Mouse (Mus musculus): Measurements from ENCODE around the gene Aldh16a1. TPM values are rescaled to one million over a fixed set of nuclear protein-coding genes. Genes with fewer than 3 reads are reported as not detected.

The Aldh16a1 gene
- polyA plus RNA-seq, 1 experiment from 2014 or later, result 33.9 TPM

DNA sequence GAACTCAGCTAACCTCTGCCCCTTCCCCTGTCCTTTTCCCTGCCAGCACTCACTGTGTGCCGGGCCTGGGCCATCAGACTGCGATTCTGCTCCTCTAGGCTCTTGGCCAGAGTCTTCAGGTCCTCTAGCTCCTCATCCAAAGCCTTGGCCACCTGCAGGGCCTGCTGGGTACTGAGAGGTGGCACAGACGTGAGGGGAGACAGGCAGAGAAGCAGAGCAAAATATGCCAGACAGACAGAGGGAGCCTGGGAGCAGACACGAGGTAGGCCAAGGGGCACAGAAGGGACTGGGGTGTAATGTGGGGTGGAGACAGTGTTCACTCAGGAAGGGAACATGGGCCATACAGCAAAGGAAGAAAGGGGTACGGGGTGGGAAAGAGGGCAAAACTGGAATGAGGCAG is 39.0 kb upstream of the Aldh16a1 start:
- H3K9ac ChIP-seq (ENCODE audit: low read length), result no peak overlapping the region
- H3K4me3 ChIP-seq (ENCODE audit: low read length), result no peak overlapping the region
- H3K4me1 ChIP-seq (ENCODE audit: control insufficient read depth, insufficient read depth, low read length), result peaks cover 10% of the 10 kb centered on the region; the same call in 1 of the 2 replicates
- WGBS, result 52% methylated on average over 5 of the region's 5 CpGs
- no peaks in the 10 kb centered on the region for H3K36me3 ChIP-seq (ENCODE audit: control insufficient read depth, insufficient read depth)
- H3K27ac ChIP-seq (ENCODE audit: low read length), result no peak overlapping the region
- H3K4me2 ChIP-seq (ENCODE audit: low read depth, low read length), result no peak overlapping the region
- ATAC-seq (replicated peaks; ENCODE audit: extremely low read depth, insufficient read depth, low FRiP score), result no peak
- H3K9me3 ChIP-seq (replicated peaks; ENCODE audit: control insufficient read depth, low read length), result no peaks in the 10 kb centered on the region
- peaks cover 9% of the 10 kb centered on the region for H3K27me3 ChIP-seq (ENCODE audit: control insufficient read depth, insufficient read depth, low read length)

GRCm38 (mm10) chr7:45192585-45193310 is 38.4 kb upstream of the Aldh16a1 start:
- H3K36me3 ChIP-seq (ENCODE audit: control insufficient read depth, insufficient read depth), result no peaks in the 10 kb centered on the region
- H3K27me3 ChIP-seq (ENCODE audit: control insufficient read depth, insufficient read depth, low read length), result peaks cover 11% of the 10 kb centered on the region
- H3K4me1 ChIP-seq (ENCODE audit: control insufficient read depth, insufficient read depth, low read length), result peaks cover 10% of the 10 kb centered on the region; the same call in 1 of the 2 replicates
- no peak overlapping the region for H3K27ac ChIP-seq (ENCODE audit: low read length)
- no peak for ATAC-seq (replicated peaks; ENCODE audit: extremely low read depth, insufficient read depth, low FRiP score)
- H3K4me2 ChIP-seq (ENCODE audit: low read depth, low read length), result no peak overlapping the region
- H3K4me3 ChIP-seq (ENCODE audit: low read length), result no peak overlapping the region
- WGBS, result 83% methylated on average over 7 of the region's 7 CpGs
- no peak overlapping the region for H3K9ac ChIP-seq (ENCODE audit: low read length)
- no peaks in the 10 kb centered on the region for H3K9me3 ChIP-seq (replicated peaks; ENCODE audit: control insufficient read depth, low read length)

GRCm38 (mm10) chr7:45191803-45192363 is 37.5 kb upstream of the Aldh16a1 start:
- Histone ChIP-seq H3K27me3 (ENCODE audit: control insufficient read depth, insufficient read depth, low read length) (peaks cover 14% of the 10 kb centered on the region), H3K9ac (ENCODE audit: low read length) (no peak overlapping the region), H3K4me2 (ENCODE audit: low read depth, low read length) (no peak overlapping the region), H3K27ac (ENCODE audit: low read length) (no peak overlapping the region), H3K4me3 (ENCODE audit: low read length) (no peak overlapping the region), H3K36me3 (ENCODE audit: control insufficient read depth, insufficient read depth) (no peaks in the 10 kb centered on the region), H3K9me3 (replicated peaks; ENCODE audit: control insufficient read depth, low read length) (no peaks in the 10 kb centered on the region), H3K4me1 (ENCODE audit: control insufficient read depth, insufficient read depth, low read length) (peaks cover 10% of the 10 kb centered on the region; the same call in 1 of the 2 replicates)
- WGBS, result 10% methylated on average over 8 of the region's 8 CpGs
- ATAC-seq (replicated peaks; ENCODE audit: extremely low read depth, insufficient read depth, low FRiP score), result no peak

DNA sequence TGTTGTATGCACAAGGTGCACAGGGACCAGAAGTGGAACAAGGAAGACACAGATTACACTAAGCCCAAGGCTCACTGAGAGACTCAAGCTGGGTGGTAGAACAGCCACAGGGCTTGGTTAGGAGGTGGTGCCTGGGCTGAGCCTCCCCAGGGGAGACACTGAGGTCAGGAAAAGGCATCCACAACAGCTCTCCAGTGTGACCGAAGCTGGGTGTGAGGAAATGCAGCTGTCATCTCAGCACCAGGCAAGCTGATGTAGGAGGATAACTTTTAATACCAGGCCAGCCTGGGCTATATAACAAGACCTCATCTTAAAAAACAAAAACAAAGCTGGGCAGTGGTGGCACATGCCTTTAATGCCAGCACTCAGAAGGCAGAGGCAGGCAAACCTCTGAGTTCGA is 36.8 kb upstream of the Aldh16a1 start:
- Histone ChIP-seq H3K9ac (ENCODE audit: low read length) (no peak overlapping the region), H3K4me3 (ENCODE audit: low read length) (no peak overlapping the region), H3K9me3 (replicated peaks; ENCODE audit: control insufficient read depth, low read length) (no peaks in the 10 kb centered on the region), H3K27me3 (ENCODE audit: control insufficient read depth, insufficient read depth, low read length) (peaks cover 22% of the 10 kb centered on the region), H3K36me3 (ENCODE audit: control insufficient read depth, insufficient read depth) (no peaks in the 10 kb centered on the region), H3K4me2 (ENCODE audit: low read depth, low read length) (no peak overlapping the region), H3K27ac (ENCODE audit: low read length) (no peak overlapping the region), H3K4me1 (ENCODE audit: control insufficient read depth, insufficient read depth, low read length) (peaks cover 10% of the 10 kb centered on the region; the same call in 1 of the 2 replicates)
- WGBS, result 58% methylated on average over 2 of the region's 2 CpGs
- no peak for ATAC-seq (replicated peaks; ENCODE audit: extremely low read depth, insufficient read depth, low FRiP score)

DNA sequence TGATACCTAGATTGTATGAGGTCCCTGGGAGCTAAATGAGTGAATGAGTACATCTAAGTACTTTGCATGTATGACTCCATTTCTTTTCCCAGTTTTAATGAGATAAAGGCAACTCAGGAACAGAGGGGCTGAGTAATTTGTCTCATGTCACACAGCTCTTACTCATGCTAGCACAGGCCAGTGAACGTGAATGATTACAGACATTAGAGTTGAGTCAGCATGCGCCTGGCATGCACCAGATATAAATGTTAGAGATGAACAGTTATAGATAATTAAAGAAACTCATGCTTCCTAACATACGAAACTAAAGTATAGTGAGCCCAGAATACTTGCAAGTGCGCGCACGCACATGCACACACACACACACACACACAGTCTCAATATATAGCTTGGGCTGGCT is 35.8 kb upstream of the Aldh16a1 start:
- Histone ChIP-seq H3K9me3 (replicated peaks; ENCODE audit: control insufficient read depth, low read length) (no peaks in the 10 kb centered on the region), H3K36me3 (ENCODE audit: control insufficient read depth, insufficient read depth) (no peaks in the 10 kb centered on the region), H3K27ac (ENCODE audit: low read length) (no peak overlapping the region), H3K4me1 (ENCODE audit: control insufficient read depth, insufficient read depth, low read length) (peaks cover 5% of the 10 kb centered on the region; the same call in 1 of the 2 replicates), H3K27me3 (ENCODE audit: control insufficient read depth, insufficient read depth, low read length) (peaks cover 25% of the 10 kb centered on the region), H3K4me2 (ENCODE audit: low read depth, low read length) (no peak overlapping the region), H3K4me3 (ENCODE audit: low read length) (no peak overlapping the region), H3K9ac (ENCODE audit: low read length) (no peak overlapping the region)
- WGBS, result 90% methylated on average over 6 of the region's 6 CpGs
- no peak for ATAC-seq (replicated peaks; ENCODE audit: extremely low read depth, insufficient read depth, low FRiP score)

DNA sequence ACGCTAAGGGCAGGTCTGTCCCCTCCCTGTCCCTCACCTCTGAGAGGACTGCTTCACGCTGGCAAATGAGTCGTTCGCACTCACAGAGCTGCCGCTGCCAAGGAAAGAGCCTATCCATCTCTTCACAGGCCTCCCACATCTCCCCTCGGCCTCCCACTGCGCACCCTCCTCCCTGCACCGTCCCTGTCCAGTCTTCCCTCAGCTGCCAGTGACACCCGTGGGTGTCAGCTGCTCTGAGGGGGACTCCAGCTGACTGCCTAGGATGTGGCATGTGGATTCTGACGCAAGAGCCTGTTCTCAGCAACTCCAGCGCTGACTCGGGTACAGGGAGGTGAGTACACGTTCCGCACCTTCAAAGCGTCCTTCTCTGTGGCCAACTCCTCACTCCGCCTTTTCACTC is 35.2 kb upstream of the Aldh16a1 start:
- H3K27ac ChIP-seq (ENCODE audit: low read length), result no peak overlapping the region
- 40% methylated on average over 16 of the region's 16 CpGs for WGBS
- H3K4me2 ChIP-seq (ENCODE audit: low read depth, low read length), result no peak overlapping the region
- H3K9ac ChIP-seq (ENCODE audit: low read length), result no peak overlapping the region
- H3K9me3 ChIP-seq (replicated peaks; ENCODE audit: control insufficient read depth, low read length), result no peaks in the 10 kb centered on the region
- peaks cover 31% of the 10 kb centered on the region for H3K27me3 ChIP-seq (ENCODE audit: control insufficient read depth, insufficient read depth, low read length)
- peaks cover 3% of the 10 kb centered on the region; the same call in 1 of the 2 replicates for H3K4me1 ChIP-seq (ENCODE audit: control insufficient read depth, insufficient read depth, low read length)
- no peaks in the 10 kb centered on the region for H3K36me3 ChIP-seq (ENCODE audit: control insufficient read depth, insufficient read depth)
- no peak for ATAC-seq (replicated peaks; ENCODE audit: extremely low read depth, insufficient read depth, low FRiP score)
- H3K4me3 ChIP-seq (ENCODE audit: low read length), result no peak overlapping the region

DNA sequence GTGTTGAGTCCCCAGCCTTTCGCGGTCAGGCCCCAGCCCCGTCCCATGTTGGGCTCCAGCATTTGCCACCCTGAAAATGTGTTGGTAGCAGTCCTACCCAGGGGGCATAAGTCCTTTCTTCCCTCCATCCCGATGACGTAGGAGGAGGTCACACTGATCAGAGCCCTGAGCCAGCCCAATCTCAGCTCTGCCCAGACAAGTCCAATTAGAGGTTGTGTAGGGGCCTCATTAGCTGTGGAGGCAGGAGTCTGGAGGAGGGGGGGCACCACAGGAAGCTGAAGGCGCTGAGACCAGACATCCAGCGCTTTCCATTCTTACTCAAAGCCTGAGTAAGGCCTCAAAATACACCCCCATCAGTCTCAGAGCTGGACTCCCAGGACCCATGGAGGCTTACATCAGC is 31.5 kb upstream of the Aldh16a1 start:
- Histone ChIP-seq H3K4me1 (ENCODE audit: control insufficient read depth, insufficient read depth, low read length) (peaks cover 8% of the 10 kb centered on the region; the same call in 1 of the 2 replicates), H3K9ac (ENCODE audit: low read length) (no peak overlapping the region), H3K36me3 (ENCODE audit: control insufficient read depth, insufficient read depth) (no peaks in the 10 kb centered on the region), H3K9me3 (replicated peaks; ENCODE audit: control insufficient read depth, low read length) (no peaks in the 10 kb centered on the region), H3K27ac (ENCODE audit: low read length) (no peak overlapping the region), H3K4me2 (ENCODE audit: low read depth, low read length) (no peak overlapping the region), H3K4me3 (ENCODE audit: low read length) (no peak overlapping the region), H3K27me3 (ENCODE audit: control insufficient read depth, insufficient read depth, low read length) (peaks cover 66% of the 10 kb centered on the region)
- no peak for ATAC-seq (replicated peaks; ENCODE audit: extremely low read depth, insufficient read depth, low FRiP score)
- 70% methylated on average over 7 of the region's 7 CpGs for WGBS

DNA sequence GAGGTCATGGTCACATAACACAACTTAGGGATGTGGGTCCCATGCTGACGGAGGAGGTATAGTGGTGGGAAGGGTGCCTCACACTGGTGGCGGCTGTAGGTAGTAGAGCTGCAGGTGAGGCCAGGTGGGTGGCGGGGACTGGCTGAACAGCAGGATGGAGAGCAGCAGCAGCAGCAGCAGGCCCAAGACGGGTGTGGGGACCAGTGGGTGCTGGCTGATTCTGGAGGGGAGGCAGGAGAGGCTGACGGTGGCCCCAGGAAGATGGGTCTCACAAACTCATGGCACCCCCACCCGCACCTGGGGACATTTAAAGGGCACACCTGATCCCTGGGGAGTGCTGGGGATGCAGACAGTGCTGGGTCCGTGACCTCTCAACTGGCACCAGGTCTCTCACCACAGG is 29.3 kb upstream of the Aldh16a1 start:
- Histone ChIP-seq H3K9ac (ENCODE audit: low read length) (no peak overlapping the region), H3K9me3 (replicated peaks; ENCODE audit: control insufficient read depth, low read length) (no peaks in the 10 kb centered on the region), H3K27ac (ENCODE audit: low read length) (no peak overlapping the region), H3K27me3 (ENCODE audit: control insufficient read depth, insufficient read depth, low read length) (peaks cover 83% of the 10 kb centered on the region), H3K4me3 (ENCODE audit: low read length) (no peak overlapping the region), H3K36me3 (ENCODE audit: control insufficient read depth, insufficient read depth) (no peaks in the 10 kb centered on the region), H3K4me1 (ENCODE audit: control insufficient read depth, insufficient read depth, low read length) (peaks cover 8% of the 10 kb centered on the region; the same call in 1 of the 2 replicates), H3K4me2 (ENCODE audit: low read depth, low read length) (no peak overlapping the region)
- 69% methylated on average over 7 of the region's 7 CpGs for WGBS
- no peak for ATAC-seq (replicated peaks; ENCODE audit: extremely low read depth, insufficient read depth, low FRiP score)

GRCm38 (mm10) chr7:45182606-45183005 is 28.2 kb upstream of the Aldh16a1 start:
- no peak for ATAC-seq (replicated peaks; ENCODE audit: extremely low read depth, insufficient read depth, low FRiP score)
- 12% methylated on average over 11 of the region's 11 CpGs for WGBS
- H3K27me3 ChIP-seq (ENCODE audit: control insufficient read depth, insufficient read depth, low read length), result peaks cover 91% of the 10 kb centered on the region
- peaks cover 8% of the 10 kb centered on the region; the same call in 1 of the 2 replicates for H3K4me1 ChIP-seq (ENCODE audit: control insufficient read depth, insufficient read depth, low read length)
- H3K9me3 ChIP-seq (replicated peaks; ENCODE audit: control insufficient read depth, low read length), result no peaks in the 10 kb centered on the region
- peak overlapping the region; percentile 68 for H3K4me2 ChIP-seq (ENCODE audit: low read depth, low read length)
- no peak overlapping the region for H3K27ac ChIP-seq (ENCODE audit: low read length)
- peak overlapping the region; percentile 44 for H3K4me3 ChIP-seq (ENCODE audit: low read length)
- H3K36me3 ChIP-seq (ENCODE audit: control insufficient read depth, insufficient read depth), result no peaks in the 10 kb centered on the region
- peak overlapping the region; percentile 56; the same call in 1 of the 2 replicates for H3K9ac ChIP-seq (ENCODE audit: low read length)
